Mouse (Mus musculus) thymus, adult 2 months (tissue): ENCODE data around the gene Sema6b.

Experiments
- CTCF ChIP-seq: fragments of 200-500 bp; IDR thresholded peaks from 2 replicates; pipeline ENCODE4 v1.5.1; 2012; ENCODE audit warnings: mild to moderate bottlenecking, control low read depth, low read length, moderate library complexity, borderline replicate concordance; ENCODE audit not compliant: control insufficient read depth, poor library complexity, insufficient read depth; ENCODE audit errors: extremely low read depth
- POLR2A ChIP-seq: fragments of 200-500 bp; IDR thresholded peaks from 2 replicates; pipeline ENCODE4 v1.6.1; 2012; ENCODE audit warnings: mild to moderate bottlenecking, low read length, control low read depth, moderate library complexity; ENCODE audit not compliant: control insufficient read depth, poor library complexity, insufficient read depth; ENCODE audit errors: extremely low read depth

DNA sequence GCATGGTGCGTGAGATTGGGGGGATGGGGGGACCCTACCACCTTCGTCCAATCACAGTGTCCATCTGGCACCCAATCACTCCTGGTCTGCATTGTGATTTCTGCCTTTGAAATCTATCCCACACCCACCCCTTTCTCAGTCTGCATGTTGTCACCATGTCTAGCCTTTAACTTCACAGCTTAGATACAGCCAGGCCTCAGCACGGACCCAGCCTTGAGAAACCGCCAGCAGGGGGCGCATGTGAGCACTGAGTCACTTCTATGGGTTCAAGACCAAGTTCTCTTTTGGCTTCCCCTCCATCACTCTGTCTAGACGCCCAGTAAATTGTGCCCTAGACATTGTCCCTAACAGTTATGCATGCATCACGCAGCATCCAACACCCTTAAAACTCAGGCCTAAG is 8.3 kb downstream of the Sema6b start:
- TF ChIP-seq CTCF (peak; percentile 91), POLR2A (no peak)
